Mouse (Mus musculus) liver, embryonic 14.5 days (tissue): ENCODE measurements at regions not wholly inside any gene's neighbourhood (a gene's known extent, or its start where the extent isn't known, plus 50 kb on each side); places are given as distances from the start of the nearest gene placed in this dataset.

Experiments
- CTCF ChIP-seq: IDR thresholded peaks from 2 replicates; pipeline ENCODE4 v1.5.1; 2016; ENCODE audit warnings: antibody characterized with exemption, low read depth, control low read depth
- EP300 ChIP-seq: IDR thresholded peaks from 2 replicates; pipeline ENCODE4 v1.6.1; 2016; ENCODE audit warnings: antibody characterized with exemption, low read depth

DNA sequence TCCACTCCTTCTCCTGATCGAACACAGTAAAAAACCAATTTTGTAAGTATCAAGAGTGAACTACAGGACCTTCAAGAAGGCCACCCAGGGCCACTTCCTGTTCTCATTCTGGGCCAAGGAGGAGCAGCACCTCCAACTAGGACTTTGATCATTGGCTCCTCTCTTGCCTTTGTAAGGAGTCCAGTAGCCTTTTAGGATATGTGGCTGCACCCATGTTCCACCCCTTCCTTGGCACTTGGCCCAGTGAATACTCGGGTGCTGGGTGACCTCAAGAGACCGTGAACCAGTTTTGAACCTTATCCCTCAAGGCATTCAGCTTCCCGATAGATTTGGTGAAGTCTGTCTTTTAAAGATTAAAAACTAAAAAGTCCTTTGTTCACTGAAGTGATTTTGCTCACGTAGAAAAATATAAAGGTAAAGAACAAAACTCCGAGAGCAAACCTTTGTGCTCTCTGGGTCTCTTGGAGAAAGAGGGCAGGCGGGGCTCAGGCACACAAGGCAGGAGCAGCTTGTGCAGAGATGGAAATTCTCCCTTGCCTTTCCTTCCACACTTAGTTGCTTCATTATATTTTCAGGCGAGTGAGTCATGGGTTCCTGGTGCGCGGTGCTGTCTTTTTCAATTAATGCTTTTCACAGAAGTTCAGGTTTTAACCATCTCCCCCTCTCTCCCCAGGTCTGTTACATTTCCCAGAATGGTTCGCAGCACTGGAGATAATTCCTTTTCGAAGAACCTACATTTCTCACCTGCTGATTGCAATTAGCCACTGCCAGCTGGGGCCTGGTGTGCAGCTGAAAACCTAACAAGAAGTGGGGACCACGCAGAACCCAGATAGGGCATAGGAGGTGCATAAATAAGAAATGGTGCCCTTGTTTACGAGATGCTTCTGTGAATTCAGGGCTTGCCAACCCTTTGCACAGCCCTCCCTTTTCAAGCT, 196.6 kb downstream of the Mid1ip1 start:
- TF ChIP-seq CTCF = no peak
- TF ChIP-seq EP300 = no peak
